Mouse (Mus musculus): ENCODE data around the gene Tlcd1.
A peak's percentile ranks its signal among the peaks of the same experiment; 100 is the strongest.
"Not testable (repeated sequence)": the region's sequence is repeated elsewhere in the genome, so short reads cannot be mapped to it uniquely, and the experiment has no call there.

Tlcd1 gene

GRCm38 (mm10) chr11:78178859-78179437 is 2.4 kb downstream of the Tlcd1 start:
- DNase-seq: peak; percentile 56

- no peak for DNase-seq
These were observed 3.0 kb downstream of the Tlcd1 start for GRCm38 (mm10) chr11:78179438-78179999.

GRCm38 (mm10) chr11:78180081-78180761 is 3.7 kb downstream of the Tlcd1 start:
- DNase-seq: no peak

GRCm38 (mm10) chr11:78181830-78182357 is 5.4 kb downstream of the Tlcd1 start:
- no peak for DNase-seq

GRCm38 (mm10) chr11:78182450-78182849 is 5.9 kb downstream of the Tlcd1 start:
- DNase-seq: no peak

- peak; percentile 87 for DNase-seq
These were observed 6.7 kb downstream of the Tlcd1 start, which contains the start of gene Rpl23a for GRCm38 (mm10) chr11:78182961-78183844. Rpl23a (minus strand) TSS chr11:78183584.

- DNase-seq: no peak
These were observed 7.5 kb downstream of the Tlcd1 start for GRCm38 (mm10) chr11:78183884-78184514.

GRCm38 (mm10) chr11:78184702-78185101 is 8.2 kb downstream of the Tlcd1 start:
- not testable (repeated sequence) for DNase-seq

- DNase-seq: peak; percentile 64
These were observed 12.1 kb downstream of the Tlcd1 start, which contains the start of gene Rab34 for GRCm38 (mm10) chr11:78188331-78189233. Rab34 (plus strand) TSS chr11:78188430.

- peak; percentile 68 for DNase-seq
These were observed 12.9 kb downstream of the Tlcd1 start for GRCm38 (mm10) chr11:78189234-78190040.

GRCm38 (mm10) chr11:78190041-78190440 is 13.5 kb downstream of the Tlcd1 start:
- DNase-seq: no peak

- DNase-seq: no peak
These were observed 16.6 kb downstream of the Tlcd1 start, which contains the start of gene Proca1 for GRCm38 (mm10) chr11:78193113-78193512. Proca1 (plus strand) TSS chr11:78193392.

GRCm38 (mm10) chr11:78194411-78195100 is 18.0 kb downstream of the Tlcd1 start:
- no peak for DNase-seq

GRCm38 (mm10) chr11:78195101-78195863 is 18.8 kb downstream of the Tlcd1 start:
- no peak for DNase-seq

- DNase-seq: no peak
These were observed 25.9 kb downstream of the Tlcd1 start for GRCm38 (mm10) chr11:78202372-78202771.

GRCm38 (mm10) chr11:78204287-78204686 is 27.8 kb downstream of the Tlcd1 start:
- DNase-seq: no peak

- DNase-seq: no peak
These were observed 29.1 kb downstream of the Tlcd1 start for GRCm38 (mm10) chr11:78205361-78206206.

- no peak for DNase-seq
These were observed 30.7 kb downstream of the Tlcd1 start for GRCm38 (mm10) chr11:78207190-78207589.
